Mouse (Mus musculus): ENCODE results near the gene Sik3. TPM values are rescaled to one million over a fixed set of nuclear protein-coding genes. Genes with fewer than 3 reads are reported as not detected.

Sik3 gene
- polyA plus RNA-seq (2015; fragmentation: Nextera tagmentation; extraction: Ambion mirVana): 13.6 and 14.5 TPM in 2 replicates

DNA sequence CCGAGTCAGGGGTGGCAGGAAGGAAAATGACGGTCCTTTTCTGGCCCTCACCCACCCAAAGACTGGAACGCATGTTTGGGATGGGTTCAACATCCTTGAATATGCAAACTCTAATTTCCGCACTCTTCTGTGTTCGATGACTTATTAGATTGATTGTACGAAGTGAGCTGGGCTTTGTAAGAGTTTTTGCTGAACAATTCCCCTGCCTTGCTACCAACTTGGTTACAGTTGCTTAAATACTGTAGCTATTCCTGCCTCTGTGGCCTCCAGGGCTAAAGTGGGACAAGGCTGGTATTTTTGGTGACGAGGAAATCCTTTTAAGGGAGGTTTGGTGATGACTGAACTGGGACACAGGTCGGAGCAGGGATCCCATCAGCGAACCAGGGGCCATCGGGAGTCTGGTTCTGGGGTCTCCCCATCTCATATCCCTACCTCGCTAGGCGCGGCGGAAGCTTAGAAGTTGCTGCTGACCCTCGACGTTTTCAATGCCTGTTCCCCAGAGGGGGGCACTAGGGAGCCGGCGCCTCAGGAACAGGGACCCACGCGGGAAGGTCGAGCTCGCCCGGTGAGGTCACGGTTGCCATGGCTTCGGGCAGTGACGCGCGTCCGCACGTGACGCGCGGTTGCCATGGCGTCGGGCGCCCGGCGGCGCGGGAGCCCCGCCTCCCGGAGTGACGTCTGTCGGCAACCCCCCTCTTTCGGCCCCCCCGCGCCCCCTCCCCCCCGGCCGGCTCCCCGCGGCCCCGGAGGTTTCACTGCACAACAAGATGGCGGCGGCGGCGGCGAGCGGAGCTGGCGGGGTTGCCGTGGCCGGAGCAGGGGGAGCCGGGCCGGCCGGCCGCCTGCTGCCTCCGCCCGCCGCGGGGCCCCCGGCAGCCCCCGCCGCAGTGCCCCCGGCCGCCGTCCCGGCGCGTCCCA, at the start of gene Sik3, which contains the start of gene Pafah1b2:
TSS of gene Sik3 (plus strand) at position 730 of the 918 bp plus-strand sequence.
TSS of gene Pafah1b2 (minus strand) at position 600 of the 918 bp plus-strand sequence.
- H3K9me3 ChIP-seq: no peaks in the 10 kb centered on the region
- no peaks in the 10 kb centered on the region for H3K36me3 ChIP-seq (replicated peaks)
- peak within 1 kb of the TSS; percentile 76 for H3K4me2 ChIP-seq
- peak within 1 kb of the TSS; percentile 91 for H3K27ac ChIP-seq
- peak; percentile 85 for ATAC-seq (replicated peaks)
- H3K4me3 ChIP-seq: peak within 1 kb of the TSS; percentile 100
- peak within 1 kb of the TSS; percentile 99 for H3K9ac ChIP-seq
- 3% methylated on average over 59 of the region's 78 CpGs for WGBS
- H3K4me1 ChIP-seq: peaks cover 44% of the 10 kb centered on the region
- H3K27me3 ChIP-seq (replicated peaks): no peaks in the 10 kb centered on the region

DNA sequence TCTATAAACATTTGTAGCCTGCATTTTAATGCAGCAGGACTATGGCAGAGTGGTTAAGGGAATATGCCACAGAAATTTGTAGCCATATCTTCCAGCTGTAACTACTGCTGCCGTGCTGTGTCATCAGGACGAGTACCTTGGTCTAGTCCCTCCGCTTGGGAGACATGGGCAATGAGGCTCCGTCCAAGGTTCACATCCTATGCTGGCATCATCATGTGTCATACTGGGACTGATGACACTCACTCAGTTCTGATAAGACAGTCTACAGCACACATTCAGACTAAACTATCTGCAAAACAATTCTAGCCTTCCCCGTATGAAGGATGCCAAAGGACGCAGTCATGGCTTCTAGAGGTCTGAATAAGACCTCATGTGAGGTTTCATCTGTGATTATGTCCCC, 49.0 kb upstream of the Sik3 start:
- Histone ChIP-seq H3K4me3 (no peak overlapping the region), H3K9me3 (no peaks in the 10 kb centered on the region), H3K9ac (no peak overlapping the region), H3K36me3 (replicated peaks) (peaks cover 44% of the 10 kb centered on the region), H3K4me1 (no peaks in the 10 kb centered on the region), H3K4me2 (no peak overlapping the region), H3K27me3 (replicated peaks) (no peaks in the 10 kb centered on the region), H3K27ac (no peak overlapping the region)
- ATAC-seq (replicated peaks): no peak
- 91% methylated on average over 6 of the region's 6 CpGs for WGBS

DNA sequence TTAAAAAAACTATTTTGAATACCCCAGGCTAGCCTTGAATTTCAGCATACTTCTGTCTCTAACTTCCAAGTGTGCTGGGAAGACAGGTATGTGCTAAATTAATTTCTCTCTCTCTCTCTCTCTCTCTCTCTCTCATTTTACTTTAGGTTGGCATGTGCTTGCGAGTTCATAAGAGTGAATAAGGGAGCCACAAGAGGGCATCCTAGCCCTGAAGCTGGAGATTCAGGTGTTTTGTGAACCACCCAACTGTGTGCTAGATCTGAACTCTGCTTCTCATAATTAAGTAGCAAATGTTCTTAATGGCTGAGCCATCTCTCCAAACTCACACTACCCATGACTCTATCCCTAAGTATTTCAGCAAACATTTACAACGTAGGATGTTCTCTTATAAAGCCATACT, 35.7 kb upstream of the Sik3 start:
- Histone ChIP-seq H3K27me3 (replicated peaks) (no peaks in the 10 kb centered on the region), H3K4me1 (peaks cover 21% of the 10 kb centered on the region), H3K9ac (no peak overlapping the region), H3K4me3 (no peak overlapping the region), H3K9me3 (no peaks in the 10 kb centered on the region), H3K36me3 (replicated peaks) (peaks cover 19% of the 10 kb centered on the region; the same call in 1 of the 2 replicates), H3K4me2 (no peak overlapping the region), H3K27ac (no peak overlapping the region)
- WGBS: 87% methylated on average over 2 of the region's 2 CpGs
- no peak for ATAC-seq (replicated peaks)

DNA sequence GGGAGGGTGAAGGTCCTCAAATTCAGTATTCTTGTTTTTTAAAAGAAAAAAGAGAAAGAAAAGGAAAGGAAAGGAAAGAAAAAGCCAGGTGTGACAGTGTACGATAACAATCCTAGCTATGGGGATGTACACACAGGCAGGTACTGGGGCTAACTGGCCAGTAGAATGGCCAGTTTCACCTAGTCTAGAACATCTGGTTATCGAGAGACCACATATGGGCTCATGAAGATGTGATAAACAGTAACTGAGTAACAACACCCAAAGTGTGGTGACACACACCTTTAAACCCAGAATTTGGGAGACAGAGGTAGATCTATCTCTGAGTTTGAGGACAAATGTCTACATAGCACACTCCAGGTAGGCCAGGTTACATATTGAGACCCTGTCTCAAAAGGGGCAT, 32.8 kb upstream of the Sik3 start:
- Histone ChIP-seq H3K4me2 (no peak overlapping the region), H3K4me1 (peaks cover 41% of the 10 kb centered on the region), H3K27ac (no peak overlapping the region), H3K36me3 (replicated peaks) (peaks cover 6% of the 10 kb centered on the region; the same call in 1 of the 2 replicates), H3K4me3 (no peak overlapping the region), H3K9me3 (no peaks in the 10 kb centered on the region), H3K9ac (no peak overlapping the region), H3K27me3 (replicated peaks) (no peaks in the 10 kb centered on the region)
- ATAC-seq (replicated peaks): no peak
- WGBS: 97% methylated on average over 2 of the region's 2 CpGs

DNA sequence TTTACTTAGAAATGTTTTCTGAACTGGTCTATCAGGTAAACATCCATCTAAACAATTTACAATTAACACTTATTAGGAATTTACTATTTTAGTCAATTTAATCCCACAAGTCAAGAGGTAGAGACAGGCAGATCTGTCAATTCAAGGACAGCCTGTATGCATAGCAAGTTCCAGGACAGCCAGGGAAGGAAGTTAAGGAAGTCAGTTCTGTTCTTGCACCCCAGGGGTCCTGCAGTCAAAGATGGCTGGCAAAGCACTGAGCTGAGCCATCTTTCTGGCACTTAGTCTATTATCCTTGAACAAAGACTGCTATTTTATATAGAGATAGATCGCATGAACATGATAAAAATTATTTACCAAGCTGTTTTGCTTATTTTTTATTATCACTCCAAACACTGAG, 32.0 kb upstream of the Sik3 start:
- ATAC-seq (replicated peaks): no peak
- H3K36me3 ChIP-seq (replicated peaks): no peaks in the 10 kb centered on the region; the same call in 1 of the 2 replicates
- H3K9me3 ChIP-seq: no peaks in the 10 kb centered on the region
- H3K27ac ChIP-seq: no peak overlapping the region
- no peak overlapping the region for H3K4me2 ChIP-seq
- no peak overlapping the region for H3K9ac ChIP-seq
- H3K27me3 ChIP-seq (replicated peaks): no peaks in the 10 kb centered on the region
- peaks cover 46% of the 10 kb centered on the region for H3K4me1 ChIP-seq
- 83% methylated on average over 1 of the region's 1 CpGs for WGBS
- no peak overlapping the region for H3K4me3 ChIP-seq

DNA sequence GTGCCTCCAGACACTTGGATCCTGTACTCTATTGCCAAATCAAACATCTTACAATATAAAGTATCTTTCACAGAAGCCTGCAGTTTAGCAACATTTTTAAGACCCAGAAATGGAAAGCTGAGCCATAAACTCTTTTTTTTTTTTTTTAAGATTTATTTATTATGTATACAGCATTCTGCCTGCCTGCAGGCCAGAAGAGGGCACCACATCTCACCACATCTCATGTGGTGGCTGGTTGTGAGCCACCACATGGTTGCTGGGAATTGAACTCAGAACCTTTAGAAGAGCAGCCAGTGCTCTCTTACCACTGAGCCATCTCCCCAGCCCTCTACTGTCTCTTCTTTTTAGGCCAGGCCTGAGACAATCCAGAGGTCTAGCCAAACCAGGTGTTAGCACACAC, 31.3 kb upstream of the Sik3 start:
- Histone ChIP-seq H3K4me3 (no peak overlapping the region), H3K36me3 (replicated peaks) (no peaks in the 10 kb centered on the region; the same call in 1 of the 2 replicates), H3K9ac (no peak overlapping the region), H3K27ac (no peak overlapping the region), H3K9me3 (no peaks in the 10 kb centered on the region), H3K4me1 (peaks cover 49% of the 10 kb centered on the region), H3K27me3 (replicated peaks) (no peaks in the 10 kb centered on the region), H3K4me2 (no peak overlapping the region)
- no peak for ATAC-seq (replicated peaks)

DNA sequence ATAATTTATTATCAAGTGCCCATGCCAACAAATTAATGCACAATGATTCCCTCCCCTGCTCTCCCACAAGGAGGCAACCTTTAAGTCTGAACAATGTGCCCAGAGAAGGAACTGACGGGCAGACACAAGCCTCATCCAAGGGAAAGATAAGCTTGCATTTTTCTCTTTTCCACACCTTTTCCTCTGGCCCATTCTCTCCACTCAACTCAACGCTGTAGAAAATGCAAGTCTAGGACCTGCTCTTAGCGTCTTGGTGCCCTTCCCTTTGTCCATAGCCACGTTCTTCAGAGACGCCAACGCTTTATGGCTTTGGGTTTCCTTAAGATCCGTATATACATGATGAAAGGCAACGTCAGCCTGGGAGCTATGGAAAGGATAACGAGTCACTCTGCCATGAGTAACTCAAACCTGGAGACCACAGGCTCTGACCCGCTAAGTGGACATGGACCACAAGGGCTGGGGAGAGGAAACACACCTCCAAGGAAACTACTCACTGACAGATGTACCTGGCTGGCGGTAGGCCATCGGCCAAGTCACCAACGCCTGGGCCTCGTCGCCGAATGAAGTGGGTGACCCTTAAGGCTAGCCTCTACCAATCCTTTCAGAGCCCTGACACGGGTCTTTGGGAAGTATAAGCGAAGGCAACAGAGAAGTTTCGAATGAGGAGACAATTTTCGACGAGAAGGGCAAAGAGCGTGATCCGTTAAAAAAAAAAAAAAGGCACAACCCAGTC, 28.8 kb upstream of the Sik3 start:
- Histone ChIP-seq H3K27ac (peak overlapping the region; percentile 92), H3K9me3 (no peaks in the 10 kb centered on the region), H3K4me3 (peak overlapping the region; percentile 81), H3K36me3 (replicated peaks) (no peaks in the 10 kb centered on the region), H3K27me3 (replicated peaks) (no peaks in the 10 kb centered on the region), H3K4me2 (peak overlapping the region; percentile 87), H3K9ac (peak overlapping the region; percentile 83), H3K4me1 (peaks cover 46% of the 10 kb centered on the region)
- under 1% methylated on average over 23 of the region's 23 CpGs for WGBS
- ATAC-seq (replicated peaks): peak; percentile 14

DNA sequence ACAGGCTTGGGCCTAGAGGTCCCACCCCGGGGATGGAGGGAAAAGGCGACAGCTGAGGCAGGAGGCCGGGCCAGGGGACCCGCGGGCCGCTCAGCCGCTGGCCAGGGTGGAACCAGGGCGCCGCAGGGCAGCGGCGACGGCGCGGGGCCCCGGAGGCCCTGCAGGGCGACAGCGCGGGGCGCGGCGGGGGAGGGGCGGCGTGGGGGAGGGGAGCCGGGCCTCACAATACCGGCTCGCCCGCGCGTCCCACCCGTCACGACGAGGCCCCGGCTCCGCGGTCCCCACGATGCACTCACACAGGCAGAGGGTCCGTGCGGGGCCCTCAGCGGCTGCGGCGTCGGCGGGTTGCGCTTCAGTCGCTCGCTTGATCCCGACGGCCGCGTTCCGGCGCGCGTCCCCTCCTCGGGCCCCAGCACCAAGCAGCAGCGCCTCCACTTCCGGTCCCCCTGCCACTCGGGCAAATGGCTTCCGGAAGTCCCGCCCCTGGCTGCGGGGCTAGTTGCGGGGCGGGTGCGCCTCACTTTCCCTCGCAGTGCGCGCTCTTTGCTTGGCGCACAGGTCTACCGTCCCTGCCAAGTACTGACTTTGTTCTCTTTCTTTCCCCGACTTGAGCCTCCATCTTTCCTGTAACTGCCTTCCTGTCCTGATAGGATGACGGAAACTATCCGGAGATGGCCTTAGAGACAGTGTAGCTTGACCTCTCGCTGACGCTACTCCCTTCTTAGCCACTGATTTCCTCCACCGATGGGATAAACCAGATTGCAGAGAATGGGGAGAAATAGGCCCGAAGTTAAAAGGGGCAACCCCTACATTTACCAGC, 28.0 kb upstream of the Sik3 start:
- Histone ChIP-seq H3K4me3 (peak overlapping the region; percentile 81), H3K27ac (peak overlapping the region; percentile 92), H3K9me3 (no peaks in the 10 kb centered on the region), H3K4me2 (peak overlapping the region; percentile 87), H3K4me1 (peaks cover 46% of the 10 kb centered on the region), H3K9ac (peak overlapping the region; percentile 83), H3K36me3 (replicated peaks) (no peaks in the 10 kb centered on the region), H3K27me3 (replicated peaks) (no peaks in the 10 kb centered on the region)
- under 1% methylated on average over 73 of the region's 76 CpGs for WGBS
- peak; percentile 95 for ATAC-seq (replicated peaks)

DNA sequence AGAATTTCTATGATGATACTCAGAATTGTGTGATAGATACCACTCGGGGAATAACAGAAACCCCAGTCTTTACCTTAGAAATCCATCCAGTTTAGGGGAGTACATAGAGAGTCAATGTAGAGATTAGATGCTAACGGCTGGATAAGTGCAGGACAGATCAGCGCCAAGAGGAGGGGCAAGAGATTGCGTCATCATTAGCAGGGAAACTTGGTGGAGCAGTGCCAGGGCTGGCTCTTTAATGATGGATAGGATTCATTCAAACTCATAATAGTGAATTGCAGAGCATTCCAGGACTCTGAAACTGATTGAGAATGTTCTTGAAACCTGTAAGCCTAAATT, 27.4 kb upstream of the Sik3 start:
- H3K27me3 ChIP-seq (replicated peaks): no peaks in the 10 kb centered on the region
- H3K27ac ChIP-seq: peak overlapping the region; percentile 92
- H3K9ac ChIP-seq: peak overlapping the region; percentile 83
- H3K4me3 ChIP-seq: peak overlapping the region; percentile 81
- ATAC-seq (replicated peaks): peak; percentile 86
- H3K36me3 ChIP-seq (replicated peaks): no peaks in the 10 kb centered on the region
- no peaks in the 10 kb centered on the region for H3K9me3 ChIP-seq
- H3K4me2 ChIP-seq: peak overlapping the region; percentile 87
- WGBS: 2% methylated on average over 4 of the region's 4 CpGs
- peaks cover 40% of the 10 kb centered on the region for H3K4me1 ChIP-seq

DNA sequence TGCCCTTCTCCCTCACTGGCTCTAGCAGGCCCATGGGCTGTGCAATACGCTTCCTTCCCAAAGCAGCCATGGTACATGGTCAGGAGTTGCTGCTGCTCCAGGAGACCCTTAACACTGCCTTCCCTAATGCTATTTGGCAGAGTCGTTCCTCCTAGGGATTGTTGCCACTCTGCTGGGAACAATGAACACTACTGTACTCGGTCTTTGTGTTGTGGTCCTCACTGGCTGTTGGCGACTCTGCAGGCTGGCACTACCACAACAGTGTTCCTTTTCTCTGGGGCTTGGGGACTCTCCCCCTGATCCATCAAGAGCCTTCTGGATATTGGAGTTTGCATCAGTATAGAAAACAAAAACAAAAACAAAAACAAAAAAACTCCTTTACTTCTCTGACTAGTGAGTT, 13.6 kb upstream of the Sik3 start:
- H3K36me3 ChIP-seq (replicated peaks): no peaks in the 10 kb centered on the region
- no peak overlapping the region for H3K4me2 ChIP-seq

DNA sequence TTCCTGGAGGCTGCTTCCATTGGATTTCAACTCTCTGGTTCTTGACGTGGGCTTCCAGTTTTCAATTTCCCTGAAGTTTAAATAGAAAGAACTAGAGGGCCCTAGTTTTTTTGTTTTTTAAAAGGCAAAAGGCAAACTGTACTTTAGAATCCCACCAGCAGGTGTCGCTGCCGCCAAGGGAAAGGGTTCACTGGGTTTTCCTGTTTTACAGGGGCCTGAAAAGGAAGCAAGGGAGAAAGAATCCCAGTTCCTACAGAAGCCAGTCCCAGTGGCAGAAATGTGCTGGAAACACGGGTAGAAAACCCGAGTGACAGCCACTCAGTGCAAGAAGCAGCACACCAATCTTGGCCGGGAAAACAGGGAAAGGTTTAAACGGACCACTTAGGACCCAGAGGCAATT, 8.9 kb upstream of the Sik3 start:
- Histone ChIP-seq H3K36me3 (replicated peaks) (no peaks in the 10 kb centered on the region), H3K4me3 (no peak overlapping the region), H3K4me1 (peaks cover 3% of the 10 kb centered on the region), H3K9ac (no peak overlapping the region), H3K4me2 (no peak overlapping the region), H3K27ac (no peak overlapping the region), H3K9me3 (no peaks in the 10 kb centered on the region), H3K27me3 (replicated peaks) (no peaks in the 10 kb centered on the region)
- no peak for ATAC-seq (replicated peaks)
- WGBS: 10% methylated on average over 7 of the region's 7 CpGs

More for the DNA sequence above, 13.6 kb upstream of the Sik3 start:
- H3K4me3 ChIP-seq: no peak overlapping the region
- H3K4me1 ChIP-seq: peaks cover 3% of the 10 kb centered on the region
- 81% methylated on average over 4 of the region's 4 CpGs for WGBS
- no peak for ATAC-seq (replicated peaks)
- no peaks in the 10 kb centered on the region for H3K27me3 ChIP-seq (replicated peaks)
- no peaks in the 10 kb centered on the region for H3K9me3 ChIP-seq
- H3K27ac ChIP-seq: no peak overlapping the region
- no peak overlapping the region for H3K9ac ChIP-seq

DNA sequence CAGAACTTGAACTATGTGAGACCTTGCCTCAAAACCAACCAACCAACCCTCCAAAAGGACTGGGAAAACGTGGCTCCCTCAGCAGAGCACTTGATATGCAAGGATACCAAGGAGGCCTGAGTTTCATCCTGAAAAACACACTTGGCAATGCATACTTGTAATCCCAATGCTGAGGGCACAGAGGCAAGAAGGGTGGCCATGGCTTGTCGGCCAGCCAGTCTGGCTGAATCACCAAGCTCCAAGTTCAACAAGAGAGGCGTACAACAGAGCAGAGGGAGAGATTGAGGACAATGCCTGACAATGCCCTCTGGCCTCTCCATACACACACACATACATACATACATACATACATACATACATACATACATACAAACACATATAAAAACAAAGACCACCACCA, 8.1 kb upstream of the Sik3 start:
- Histone ChIP-seq H3K9me3 (no peaks in the 10 kb centered on the region), H3K27ac (no peak overlapping the region), H3K9ac (no peak overlapping the region), H3K36me3 (replicated peaks) (no peaks in the 10 kb centered on the region), H3K27me3 (replicated peaks) (no peaks in the 10 kb centered on the region), H3K4me1 (peaks cover 3% of the 10 kb centered on the region), H3K4me3 (no peak overlapping the region), H3K4me2 (no peak overlapping the region)
- WGBS: 62% methylated on average over 3 of the region's 3 CpGs
- no peak for ATAC-seq (replicated peaks)
